Mouse (Mus musculus): ENCODE data around the gene Rbbp9. TPM values are rescaled to one million over a fixed set of nuclear protein-coding genes. Genes with fewer than 3 reads are reported as not detected.
"Not testable (repeated sequence)": the region's sequence is repeated elsewhere in the genome, so short reads cannot be mapped to it uniquely, and the experiment has no call there.

The Rbbp9 gene
- total RNA-seq (2022) = 10 to 100 TPM; 27.7 to 40.8 (median 33.8) TPM

DNA sequence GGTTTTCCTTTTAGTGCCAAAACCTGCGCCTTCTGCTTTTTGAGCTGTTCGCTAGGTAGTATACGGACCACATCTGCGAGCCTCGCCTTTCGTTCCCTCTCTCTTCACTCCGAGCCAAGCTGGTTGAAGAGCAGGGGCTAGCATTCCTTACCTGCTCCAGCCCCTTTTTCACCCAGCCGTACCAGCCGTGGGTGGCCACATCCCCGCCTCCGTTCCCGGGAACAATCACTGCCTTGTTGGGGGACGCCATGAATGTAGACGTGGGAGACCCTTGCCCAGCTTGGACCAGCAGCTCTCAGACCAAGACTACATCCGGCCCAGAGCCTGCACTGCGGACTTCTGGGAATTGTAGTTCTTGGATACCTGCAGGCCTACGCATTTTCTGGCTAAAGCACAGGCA lies at the start of gene Rbbp9:
Gene Rbbp9, minus strand, starts transcription at position 341 of the 400 bp plus-strand sequence.
- peak; percentile 46 for DNase-seq

DNA sequence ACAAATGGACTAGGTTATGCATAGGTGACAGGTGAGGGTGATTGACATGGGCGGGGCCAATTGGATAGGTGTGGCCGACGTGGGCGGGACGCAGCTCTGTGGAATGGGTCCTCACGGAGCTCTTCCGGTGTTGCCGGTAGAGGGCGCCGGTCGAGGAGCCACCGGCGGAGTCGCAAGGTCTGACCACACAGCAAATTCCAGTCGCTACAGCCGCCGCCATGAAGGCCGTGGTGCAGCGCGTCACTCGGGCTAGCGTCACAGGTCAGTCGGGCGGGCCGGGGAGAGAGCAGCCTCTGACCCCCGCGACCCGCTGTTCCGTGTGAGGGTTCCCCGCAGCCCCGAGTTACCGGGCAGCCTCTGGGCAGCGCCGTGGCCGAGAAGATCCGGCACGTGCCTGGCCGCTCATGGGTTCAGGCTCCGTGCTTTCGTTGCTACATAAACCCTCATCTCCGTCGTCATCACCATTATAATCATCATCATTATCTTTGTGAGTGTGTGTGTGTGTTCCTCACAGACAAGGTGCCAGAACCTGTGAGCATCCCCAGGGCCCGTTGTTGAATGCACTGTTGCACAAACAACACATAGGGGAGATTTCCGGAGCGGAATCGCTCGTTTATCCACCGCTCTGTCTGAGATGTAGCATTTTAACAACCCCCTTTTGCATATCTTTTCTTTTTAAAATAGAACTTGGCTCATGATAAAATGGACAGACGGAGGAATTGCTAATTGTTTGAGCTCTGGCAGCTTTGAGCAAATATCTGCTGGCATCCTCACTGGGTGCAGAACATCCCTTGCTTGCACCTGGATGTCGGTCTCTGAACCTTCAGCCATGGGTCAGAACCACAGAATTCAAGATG lies 49.4 kb upstream of the Rbbp9 start, which contains the start of gene Dtd1:
Gene Dtd1, plus strand, starts transcription at position 67 of the 857 bp plus-strand sequence.
- peak; percentile 85 for DNase-seq

DNA sequence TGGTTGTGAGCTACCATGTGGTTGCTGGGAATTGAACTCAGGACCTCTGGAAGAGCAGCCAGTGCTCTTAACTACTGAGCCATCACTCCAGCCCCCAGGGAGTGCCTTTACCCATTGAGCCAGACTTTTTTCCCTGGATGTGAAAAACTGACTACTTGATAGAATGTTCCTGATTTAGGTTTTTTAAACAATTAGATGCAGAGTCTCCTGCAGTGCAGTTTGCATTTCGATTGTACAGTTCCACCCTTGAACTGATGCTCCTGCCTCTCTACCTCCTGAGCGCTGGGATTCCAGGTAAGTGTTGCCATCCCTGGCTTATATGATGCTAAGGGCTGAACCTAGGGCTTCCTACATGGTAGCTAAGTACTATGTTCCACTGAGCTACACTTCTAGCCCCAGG lies 47.3 kb upstream of the Rbbp9 start:
- no peak for DNase-seq

DNA sequence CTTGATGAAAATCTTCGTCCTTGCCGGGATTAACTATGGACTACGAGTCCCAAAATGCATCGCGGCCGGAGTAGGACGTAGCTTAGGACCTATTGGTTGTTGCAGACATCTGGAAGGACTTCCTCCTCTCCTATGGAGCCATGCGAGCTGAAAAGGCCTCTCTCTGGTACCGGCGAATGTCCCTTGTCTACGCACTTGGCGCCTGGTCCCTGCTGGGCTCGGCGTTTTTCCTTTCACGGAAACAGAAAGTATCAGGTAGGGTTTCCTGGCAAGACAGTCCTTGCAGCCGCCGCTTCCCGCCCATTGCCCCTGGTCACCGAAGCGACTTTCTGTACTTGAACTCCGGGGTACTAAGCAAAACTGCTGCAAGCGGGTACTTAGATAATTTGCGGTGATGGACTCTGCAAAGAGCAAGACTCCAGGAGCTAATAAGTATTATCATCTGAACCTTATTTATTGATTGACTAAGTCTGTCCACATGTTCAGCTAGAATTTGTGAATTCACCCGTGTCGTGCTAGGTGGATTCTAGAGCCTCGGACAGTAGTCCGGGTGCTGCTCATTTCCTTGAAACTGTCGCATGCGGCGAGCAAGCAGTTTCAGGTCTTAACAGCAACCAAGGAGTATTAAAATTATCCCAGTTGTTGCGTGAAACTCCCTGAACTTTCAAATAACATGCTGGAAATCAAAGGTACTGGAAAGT lies 43.4 kb upstream of the Rbbp9 start, which contains the start of gene Smim26:
Gene Smim26, plus strand, starts transcription at position 104 of the 701 bp plus-strand sequence.
- DNase-seq = peak; percentile 77

DNA sequence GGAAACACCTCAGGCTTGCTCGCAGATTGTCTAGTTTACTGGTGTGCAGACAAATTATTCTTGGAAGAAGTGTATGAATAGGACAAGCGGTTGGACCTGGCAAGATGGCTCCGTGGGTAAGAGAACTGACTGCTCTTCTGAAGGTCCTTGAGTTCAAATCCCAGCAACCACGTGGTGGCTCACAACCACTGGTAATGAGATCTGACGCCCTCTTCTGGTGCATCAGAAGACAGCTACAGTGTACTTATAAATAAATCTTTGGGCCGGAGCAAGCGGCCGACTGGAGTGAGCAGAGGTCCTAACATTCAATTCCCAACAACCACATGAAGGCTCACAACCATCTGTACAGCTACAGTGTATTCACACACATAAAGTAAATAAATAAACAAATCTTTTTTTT lies 42.4 kb upstream of the Rbbp9 start:
- not testable (repeated sequence) for DNase-seq

DNA sequence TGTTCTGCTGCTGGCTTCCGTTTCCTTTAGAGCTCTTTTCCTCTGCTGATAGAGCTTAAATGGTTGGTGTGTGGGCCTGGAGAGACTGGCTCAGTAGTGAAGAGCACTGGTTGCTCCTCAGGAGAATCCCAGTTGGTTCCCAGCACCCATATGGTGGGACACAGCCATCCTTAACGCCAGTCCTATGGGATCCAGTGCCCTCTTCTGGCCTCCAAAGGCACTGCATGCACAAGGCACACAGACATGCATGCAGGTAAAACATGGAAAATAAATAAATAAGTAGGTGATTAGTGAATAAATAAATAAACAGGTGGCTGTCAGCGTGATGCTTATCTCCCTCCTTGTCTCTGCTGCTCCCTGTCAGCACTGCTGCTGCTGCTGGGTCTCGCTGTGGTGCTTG lies 38.1 kb upstream of the Rbbp9 start:
- DNase-seq = no peak

DNA sequence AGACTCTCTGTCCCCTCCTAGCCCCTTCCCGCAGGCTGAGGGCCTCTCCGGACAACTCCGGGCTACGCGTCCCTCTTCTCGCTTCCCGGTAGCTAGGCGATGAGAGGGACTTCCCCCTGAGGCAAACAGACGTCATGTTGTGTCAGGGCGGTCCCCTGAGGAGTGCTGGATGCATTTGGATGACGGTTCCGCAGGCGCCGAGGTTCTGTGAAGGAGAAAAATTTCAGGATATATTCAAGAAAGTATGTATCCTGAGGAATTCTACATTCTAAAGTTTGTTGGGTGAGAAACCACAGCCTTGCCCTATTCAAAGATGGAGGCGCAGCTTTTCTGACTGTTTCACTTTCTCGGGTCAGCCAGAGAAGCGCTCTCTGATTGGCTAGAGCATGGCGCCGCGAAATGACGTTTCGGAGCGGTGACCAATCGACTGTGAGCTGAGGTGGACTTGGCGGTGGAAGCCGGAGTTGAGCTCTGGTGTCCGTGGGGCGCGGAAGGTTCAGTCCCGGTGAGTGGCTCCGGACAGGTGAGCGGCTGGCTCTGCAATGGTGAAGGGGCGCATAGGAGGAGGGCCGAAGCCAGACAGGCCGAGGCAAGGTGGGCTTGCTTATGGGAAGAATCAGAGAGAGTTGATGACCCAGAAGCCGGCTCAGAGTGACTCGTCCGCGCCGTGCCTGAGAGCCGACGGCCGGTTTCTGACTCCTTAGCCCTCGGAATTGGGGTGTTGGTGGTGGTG lies 5.3 kb upstream of the Rbbp9 start, which contains the start of gene Sec23b:
Gene Sec23b, plus strand, starts transcription at position 410 of the 733 bp plus-strand sequence.
- DNase-seq = peak; percentile 96

DNA sequence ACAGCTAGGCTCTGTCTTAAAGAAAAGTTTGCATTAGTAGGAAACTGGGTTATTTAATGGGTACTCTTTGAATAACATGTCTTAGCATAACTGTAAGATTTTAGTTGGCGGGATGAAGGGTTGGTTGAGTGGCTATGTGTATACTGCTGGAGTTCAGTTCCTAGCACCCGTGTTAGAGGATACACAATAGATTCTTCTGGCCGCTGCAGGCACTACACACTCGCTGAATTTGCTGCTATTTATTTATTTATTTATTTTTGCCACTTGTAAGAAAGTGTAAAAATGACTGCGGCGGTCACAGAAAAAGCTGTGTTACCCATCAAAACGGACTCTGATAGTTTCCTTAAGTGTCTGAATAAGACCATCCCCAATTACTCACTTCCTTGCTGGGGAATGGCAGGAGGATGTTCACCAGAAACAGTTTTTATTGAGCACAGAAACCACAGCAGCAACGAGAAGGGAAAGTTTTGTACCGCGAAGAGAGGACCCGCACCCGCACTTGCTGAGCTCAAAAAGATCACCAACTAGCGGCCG lies 4.7 kb upstream of the Rbbp9 start:
- DNase-seq = no peak

DNA sequence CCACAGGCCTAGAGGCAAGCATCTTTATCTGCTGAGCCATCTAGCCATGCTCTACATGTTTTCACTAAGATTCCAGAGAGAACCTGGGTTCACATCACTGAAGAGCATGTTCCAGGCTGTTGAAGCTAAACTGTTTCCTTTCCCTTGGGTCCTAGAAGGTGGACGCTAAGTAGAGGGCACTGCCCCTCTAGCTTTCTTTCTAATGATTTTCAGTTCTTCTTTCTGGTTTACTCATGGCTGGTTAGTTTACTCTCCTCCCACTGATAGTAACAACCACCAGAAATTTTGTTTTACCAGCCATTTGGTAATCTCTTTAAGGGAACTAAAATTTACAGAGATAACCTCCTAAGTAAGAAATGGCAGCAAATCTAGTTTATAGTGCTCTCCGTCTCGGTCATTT lies 3.2 kb upstream of the Rbbp9 start:
- DNase-seq = no peak

DNA sequence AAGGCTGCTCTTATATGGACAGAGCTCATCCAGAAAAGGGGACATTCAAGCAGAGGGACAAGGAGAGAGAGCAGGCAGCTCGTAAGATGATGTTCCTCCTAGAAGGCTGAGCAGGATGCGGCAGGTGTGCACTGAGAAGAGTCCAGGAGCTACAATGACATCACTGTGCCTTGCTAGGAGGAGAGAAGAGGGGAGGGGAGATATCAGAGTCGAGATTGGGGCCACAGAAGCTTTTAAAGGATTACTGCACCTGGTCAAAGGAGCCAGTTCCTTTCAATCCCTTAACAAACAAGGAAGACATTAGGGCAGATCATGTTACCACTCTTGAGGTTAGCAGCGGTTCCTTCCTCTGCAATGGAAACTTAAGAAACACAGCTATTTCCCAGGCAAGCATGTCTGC lies 3.1 kb downstream of the Rbbp9 start:
- no peak for DNase-seq

DNA sequence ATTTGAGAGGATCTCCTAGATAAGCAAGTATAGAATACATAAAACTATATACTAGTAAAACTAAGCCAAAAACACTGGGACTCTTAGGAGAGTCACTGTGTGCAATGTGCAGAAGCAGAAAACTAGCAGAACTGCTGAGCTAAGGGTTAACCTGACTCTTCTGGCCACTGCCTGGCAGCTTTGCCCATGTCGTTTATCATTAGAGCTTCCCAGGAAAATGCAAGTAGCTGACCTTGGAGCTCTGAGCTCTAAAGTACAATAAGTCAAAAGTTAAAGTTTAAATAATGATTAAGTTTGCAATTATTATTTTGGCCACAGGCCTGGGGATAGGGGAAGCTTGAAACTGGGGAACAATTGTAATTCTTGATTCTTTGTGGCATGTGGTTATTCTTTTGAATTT lies 5.2 kb downstream of the Rbbp9 start:
- DNase-seq = no peak

DNA sequence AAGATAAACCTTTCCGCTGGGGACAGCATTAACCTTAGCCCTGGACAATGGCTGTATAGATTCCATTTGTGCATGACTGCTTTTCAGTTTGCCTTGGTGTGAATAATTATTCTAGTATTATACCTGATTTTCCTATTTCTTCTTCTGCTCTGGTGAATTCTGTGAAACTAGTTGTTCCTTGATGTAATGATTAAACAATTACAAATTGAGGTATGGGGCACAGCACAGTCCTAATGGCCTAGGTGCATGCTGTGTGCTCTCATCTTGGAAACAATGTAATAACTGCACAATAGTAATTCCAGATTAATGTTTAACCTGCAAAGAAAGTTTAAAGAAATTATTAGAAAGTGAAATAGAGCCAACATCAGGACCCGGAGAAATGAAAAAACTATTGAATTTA lies 5.6 kb downstream of the Rbbp9 start:
- no peak for DNase-seq

DNA sequence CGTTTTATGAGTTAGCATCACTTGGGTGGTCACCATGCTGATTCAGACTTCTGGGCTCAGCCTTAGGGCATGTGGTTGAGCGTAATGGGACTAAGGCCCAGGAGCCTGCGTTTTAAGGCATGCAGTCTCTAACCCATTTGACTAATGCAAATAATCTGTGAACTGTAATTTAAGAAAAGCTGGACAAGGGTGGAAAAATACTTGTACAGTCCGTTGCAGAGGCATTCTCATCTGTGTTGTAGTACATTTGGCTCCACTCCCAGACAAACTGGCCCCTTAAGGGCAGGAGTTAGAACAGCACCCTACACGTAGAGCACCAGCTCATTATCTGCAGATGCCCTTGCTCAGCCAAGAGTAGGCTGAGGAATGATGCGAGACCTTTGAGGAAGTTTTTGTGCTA lies 6.0 kb downstream of the Rbbp9 start:
- no peak for DNase-seq

DNA sequence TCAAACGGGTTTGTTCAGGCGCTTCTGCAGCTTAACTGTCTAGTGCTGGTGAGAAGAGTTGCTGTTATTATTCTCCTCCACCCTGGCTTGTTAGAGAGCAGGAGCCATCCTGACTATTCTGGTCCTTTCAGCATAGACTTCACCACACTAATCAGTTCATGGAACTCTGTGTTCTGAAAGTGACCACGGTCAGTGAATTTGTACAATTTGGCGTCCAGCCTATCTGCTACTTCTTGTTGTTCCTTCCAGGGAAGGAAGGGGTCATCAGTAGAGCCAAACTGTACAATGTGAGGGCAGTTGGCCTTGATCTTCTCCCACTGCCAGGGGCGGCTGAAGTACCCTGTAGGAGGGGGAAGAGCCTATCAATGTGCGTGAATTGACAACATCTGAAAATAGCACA lies 7.0 kb downstream of the Rbbp9 start:
- no peak for DNase-seq

DNA sequence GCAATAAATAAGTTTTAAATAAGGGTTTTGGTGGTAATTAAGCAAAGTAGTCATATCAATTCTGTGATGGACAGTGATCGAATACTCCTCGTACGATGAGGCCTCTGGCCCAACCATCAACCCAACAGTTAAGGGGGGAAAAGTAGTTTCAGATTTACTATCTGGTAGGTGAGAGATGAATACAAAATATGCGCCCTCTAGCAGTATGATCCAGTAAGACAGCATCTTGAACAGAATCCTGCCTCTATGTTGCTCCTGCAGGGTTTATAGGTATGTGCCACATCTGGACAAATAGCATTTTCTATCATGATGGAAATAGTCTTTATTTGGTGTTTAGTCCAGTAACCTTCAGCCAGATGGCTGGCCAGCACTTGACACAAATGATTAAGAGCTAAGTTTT lies 9.4 kb downstream of the Rbbp9 start:
- no peak for DNase-seq

DNA sequence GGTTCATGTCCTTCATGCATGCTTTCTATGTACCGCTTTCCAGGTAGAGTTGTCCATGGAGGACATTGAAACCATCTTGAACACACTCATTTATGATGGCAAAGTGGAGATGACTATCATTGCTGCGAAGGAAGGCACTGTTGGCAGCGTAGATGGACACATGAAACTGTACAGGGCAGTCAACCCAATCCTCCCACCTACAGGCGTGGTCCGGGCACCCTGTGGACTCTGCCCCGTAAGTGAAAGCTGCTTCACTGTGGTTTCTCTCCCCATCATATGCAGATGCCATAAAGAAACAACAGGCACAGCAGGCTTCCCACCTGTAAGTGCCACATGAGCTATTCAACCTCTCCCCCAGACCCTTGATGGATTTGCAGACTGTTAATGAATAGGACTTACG lies 13.5 kb downstream of the Rbbp9 start:
- no peak for DNase-seq

DNA sequence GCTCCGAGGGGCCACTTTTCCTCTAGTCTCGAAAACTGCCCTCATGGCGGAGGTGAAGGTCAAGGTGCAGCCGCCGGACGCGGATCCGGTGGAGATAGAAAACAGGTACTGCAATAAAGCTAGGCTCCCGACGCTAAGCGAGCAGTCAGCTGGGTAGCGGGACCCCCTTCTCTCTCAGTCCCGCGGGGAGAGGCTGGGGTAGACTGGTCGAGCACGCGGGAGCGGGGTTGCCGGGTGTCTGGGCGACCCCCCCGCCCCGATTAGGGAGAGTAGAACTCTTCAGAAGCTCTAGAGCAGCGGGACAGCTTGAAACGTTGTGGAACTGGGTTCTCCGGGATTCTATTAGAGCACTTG lies 22.9 kb downstream of the Rbbp9 start:
- no peak for DNase-seq

DNA sequence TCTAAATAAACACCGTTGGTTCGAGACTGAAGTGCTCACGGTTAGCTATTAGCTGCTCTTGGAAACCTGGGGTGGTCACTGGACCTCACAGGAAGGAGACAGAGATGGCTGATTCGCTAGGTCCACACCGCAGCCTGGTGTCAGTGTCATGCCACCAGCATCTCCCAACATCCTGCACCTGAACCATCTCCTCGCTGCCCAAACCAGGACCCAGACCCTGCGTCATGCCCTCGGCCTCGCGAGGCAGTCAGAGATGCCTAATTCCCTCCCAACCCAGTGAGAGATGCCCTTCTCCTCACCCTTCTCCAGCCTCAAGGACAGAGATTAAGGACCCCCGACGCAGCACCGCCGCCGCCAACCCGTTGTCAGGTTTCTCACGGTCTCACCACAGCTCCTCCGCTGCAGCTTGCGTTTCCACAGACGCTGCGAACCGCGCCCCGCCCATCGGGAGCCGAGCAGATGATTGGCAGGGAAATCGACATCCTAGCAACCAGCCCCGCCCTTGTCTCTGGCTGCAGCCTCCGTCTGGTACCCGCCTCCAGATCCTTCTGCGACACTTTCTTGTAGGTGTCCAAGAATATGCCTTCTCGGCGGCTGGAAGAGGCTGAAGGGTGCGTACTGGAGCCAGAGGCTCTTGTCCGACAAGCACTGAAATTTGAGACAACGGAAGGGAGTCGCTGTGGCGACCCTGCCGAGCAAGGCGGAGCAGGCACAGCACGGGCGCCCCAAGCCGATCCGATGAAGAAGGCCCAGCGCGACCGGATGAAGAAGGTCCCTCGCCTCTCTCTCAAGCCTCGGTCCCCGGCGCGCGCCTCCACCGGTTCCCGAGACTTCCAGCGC lies 23.5 kb downstream of the Rbbp9 start, which contains the start of the genes Dzank1 and Polr3f:
Gene Dzank1, minus strand, starts transcription at position 434 of the 840 bp plus-strand sequence.
Gene Polr3f, plus strand, starts transcription at position 738 of the 840 bp plus-strand sequence.
- peak; percentile 95 for DNase-seq

DNA sequence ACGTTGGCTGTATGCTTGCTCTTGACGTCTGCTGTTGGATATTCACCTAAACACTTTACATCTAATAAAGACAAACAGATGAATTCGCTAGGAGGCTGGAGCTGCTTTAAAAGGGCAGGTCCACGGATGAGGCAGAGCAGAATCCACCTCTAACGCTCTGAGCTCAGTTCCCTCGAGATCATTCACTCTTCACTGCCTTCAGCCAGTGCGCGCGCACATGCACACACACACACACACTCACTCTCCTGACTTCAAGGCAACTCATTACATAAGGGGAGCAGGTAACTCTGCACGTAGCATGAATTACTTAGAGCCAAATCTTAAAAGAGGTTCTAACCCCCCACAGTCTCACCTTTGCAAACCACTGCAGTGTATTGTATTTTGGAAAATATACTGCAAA lies 24.8 kb downstream of the Rbbp9 start:
- no peak for DNase-seq

DNA sequence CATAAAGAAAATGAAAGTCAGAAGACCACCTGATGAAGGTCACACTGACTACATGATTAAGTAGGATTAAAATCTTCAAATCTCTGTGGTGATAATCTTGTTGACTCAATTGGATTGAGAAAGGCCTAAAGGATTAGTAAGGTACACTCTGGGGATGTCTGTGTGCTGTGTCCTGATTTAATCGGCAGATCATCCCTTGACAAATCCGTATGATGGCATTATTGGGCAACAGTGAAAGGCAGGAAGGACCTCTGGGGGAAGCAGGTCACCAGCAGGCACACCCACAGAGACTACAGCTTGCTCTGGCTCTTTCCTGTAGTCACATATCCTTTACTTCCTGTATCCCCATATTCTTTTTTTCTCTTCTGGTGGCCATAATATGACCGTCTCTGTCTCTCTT lies 30.9 kb downstream of the Rbbp9 start:
- DNase-seq = no peak

DNA sequence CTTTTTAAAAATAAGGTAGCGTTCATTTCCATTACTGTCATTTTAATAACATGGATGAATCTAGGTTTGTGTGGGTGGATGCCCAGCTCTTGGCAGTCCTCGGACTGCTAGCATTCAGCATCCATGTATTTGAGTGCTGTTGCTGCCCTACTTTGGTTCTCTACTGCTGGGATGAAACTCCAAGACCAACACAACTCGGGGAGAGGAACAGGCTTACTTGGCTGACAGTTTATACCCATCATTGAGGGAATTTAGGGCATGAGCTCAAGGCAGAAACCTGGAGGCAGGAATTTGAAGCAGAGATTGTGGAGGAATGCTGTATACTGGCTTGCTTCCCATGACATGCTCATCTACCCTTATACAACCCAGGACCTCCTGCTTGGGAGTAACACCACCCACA lies 36.0 kb downstream of the Rbbp9 start:
- DNase-seq = no peak

DNA sequence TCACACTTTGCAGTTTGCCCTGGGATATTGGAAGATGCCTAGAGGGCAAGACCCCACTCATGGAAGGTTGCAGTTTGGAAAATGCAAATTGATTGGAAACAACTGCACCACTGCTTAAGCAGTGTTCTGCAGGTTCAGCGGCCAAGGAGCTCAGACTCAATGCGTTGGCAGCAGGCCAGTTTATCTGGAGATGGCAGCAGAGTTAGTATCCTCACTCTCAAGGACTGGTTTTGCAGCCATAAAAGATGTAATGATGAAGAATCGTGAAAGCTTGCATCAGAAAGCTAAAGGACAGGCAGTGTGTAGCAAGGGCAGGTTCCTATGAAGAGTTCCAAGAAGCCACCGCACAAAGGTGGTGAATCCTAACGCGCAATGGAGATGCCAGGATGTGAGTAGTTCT lies 48.5 kb downstream of the Rbbp9 start:
- DNase-seq = no peak
